Mouse (Mus musculus) liver, embryonic 14.5 days (tissue): ENCODE data around the gene 2210011C24Rik. TPM values are rescaled to one million over a fixed set of nuclear protein-coding genes. Genes with fewer than 3 reads are reported as not detected.
A peak's percentile ranks its signal among the peaks of the same experiment; 100 is the strongest.

Experiments
- ATAC-seq: fragments of 200-750 bp; cut with Nextera tagmentation; 2 replicates; pipeline ENCODE4 v1.8.0; 2017; ENCODE audit warnings: moderate number of reproducible peaks, mild to moderate bottlenecking, moderate library complexity; ENCODE audit not compliant: insufficient read depth
- DNase-seq, 3 experiments: peaks; one replicate each; pipeline ENCODE4 v3.0.0-alpha.2; 2012 to 2013; ENCODE audit warnings: low read depth in 3 of 3, low spot score in 3 of 3
- H3K27ac ChIP-seq: fragments of 300-500 bp; sonication (generic); 2 replicates; pipeline ENCODE4 v1.5.1; 2014; ENCODE audit warnings: moderate library complexity, mild to moderate bottlenecking, control low read depth, inconsistent platforms
- H3K27me3 ChIP-seq: fragments of 300-500 bp; sonication (generic); 2 replicates; pipeline ENCODE4 v1.6.1; 2014; ENCODE audit warnings: mild to moderate bottlenecking, low read length, moderate library complexity; ENCODE audit not compliant: control insufficient read depth, insufficient read depth
- H3K36me3 ChIP-seq: fragments of 300-500 bp; sonication (generic); replicated peaks from 2 replicates; pipeline ENCODE4 v1.6.1; 2014; ENCODE audit warnings: low read depth; ENCODE audit not compliant: control insufficient read depth, insufficient read depth
- H3K4me1 ChIP-seq, 2 experiments: fragments of 200-500 bp in 1 of 2; fragments of 300-500 bp in 1 of 2; sonication (generic) in 1 of 2; replicated peaks; 2 replicates each; pipeline ENCODE4 v1.6.1; 2012 to 2014; ENCODE audit warnings: antibody characterized with exemption in 1 of 2, inconsistent platforms in 1 of 2, low read length in 1 of 2; ENCODE audit not compliant: control insufficient read depth in 2 of 2, insufficient read depth in 2 of 2
- H3K4me2 ChIP-seq: fragments of 300-500 bp; sonication (generic); 2 replicates; pipeline ENCODE4 v1.6.1; 2014; ENCODE audit warnings: low read depth, mild to moderate bottlenecking, control low read depth, moderate library complexity
- H3K4me3 ChIP-seq, 2 experiments: fragments of 200-500 bp in 1 of 2; fragments of 300-500 bp in 1 of 2; sonication (generic) in 1 of 2; 2 replicates each; pipeline ENCODE4 v1.5.1; 2012 to 2014; ENCODE audit warnings: low read depth in 2 of 2, low read length in 2 of 2, mild to moderate bottlenecking in 2 of 2, control low read depth in 1 of 2, inconsistent platforms in 1 of 2, moderate library complexity in 1 of 2; ENCODE audit not compliant: insufficient read depth in 1 of 2
- H3K9ac ChIP-seq: fragments of 300-500 bp; sonication (generic); replicated peaks from 2 replicates; pipeline ENCODE4 v1.6.1; 2014; ENCODE audit warnings: mild to moderate bottlenecking, control low read depth, moderate library complexity
- H3K9me3 ChIP-seq: fragments of 300-500 bp; sonication (generic); 2 replicates; pipeline ENCODE4 v1.6.1; 2016; ENCODE audit warnings: low read length, mixed read lengths; ENCODE audit not compliant: control insufficient read depth
- CTCF ChIP-seq: IDR thresholded peaks from 2 replicates; pipeline ENCODE4 v1.5.1; 2016; ENCODE audit warnings: antibody characterized with exemption, low read depth, control low read depth
- EP300 ChIP-seq: IDR thresholded peaks from 2 replicates; pipeline ENCODE4 v1.6.1; 2016; ENCODE audit warnings: antibody characterized with exemption, low read depth
- WGBS: fragments of 180-500 bp; shearing (Covaris S2); extraction: QIAGEN DNeasy Blood & Tissue Kit; methylation state at CpG from one replicate; pipeline ENCODE4 v1.1.7; 2014; ENCODE audit not compliant: insufficient replicate concordance; 5-methylcytosine and 5-hydroxymethylcytosine counted together
- polyA plus RNA-seq, 2 experiments: library from polyadenylated mRNA; depleted of rRNA in 1 of 2; stranded (reverse) in 1 of 2; unstranded in 1 of 2; fragments of >200 nt; fragmentation: Nextera tagmentation in 1 of 2; extraction: Ambion mirVana in 1 of 2; gene quantifications; 2 replicates each; pipeline versions ENCODE4 v1.2.1 to v1.2.3; 2012 to 2014

2210011C24Rik gene
- polyA plus RNA-seq, 2 experiments = not detected

DNA sequence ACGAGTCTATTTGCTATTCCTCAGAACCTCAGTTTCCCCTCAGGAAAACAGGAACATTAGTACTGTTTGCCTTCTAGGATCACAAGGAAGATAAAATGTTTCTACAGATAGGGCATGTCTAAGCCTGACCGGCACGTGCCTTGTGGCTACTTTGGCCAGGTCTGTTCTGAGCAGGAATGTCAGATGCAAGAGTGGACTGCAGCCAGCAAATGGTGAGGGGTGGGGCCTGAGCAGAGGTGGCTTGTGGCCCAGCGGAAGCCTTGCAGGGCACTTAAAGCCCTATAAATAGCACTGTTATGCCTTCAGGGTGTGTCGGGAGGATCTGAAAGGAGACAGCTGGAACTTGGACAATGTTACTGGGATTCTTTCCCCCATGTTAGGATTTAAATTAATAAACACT, 11.1 kb upstream of the 2210011C24Rik start:
- H3K36me3 ChIP-seq = no peaks in the 10 kb centered on the region
- H3K27ac ChIP-seq = no peak overlapping the region
- H3K4me2 ChIP-seq = no peak overlapping the region
- WGBS = 18% methylated on average over 5 of the region's 5 CpGs
- H3K4me3 ChIP-seq = no peak overlapping the region
- no peak for DNase-seq
- TF ChIP-seq EP300 (no peak), CTCF (no peak)
- no peak for ATAC-seq
- H3K4me1 ChIP-seq = peaks cover 0 to 2% of the 10 kb centered on the region in 2 experiments; a peak in 1 of 4 replicates
- peaks cover 49% of the 10 kb centered on the region for H3K27me3 ChIP-seq
- no peaks in the 10 kb centered on the region for H3K9me3 ChIP-seq
- H3K9ac ChIP-seq = no peak overlapping the region

DNA sequence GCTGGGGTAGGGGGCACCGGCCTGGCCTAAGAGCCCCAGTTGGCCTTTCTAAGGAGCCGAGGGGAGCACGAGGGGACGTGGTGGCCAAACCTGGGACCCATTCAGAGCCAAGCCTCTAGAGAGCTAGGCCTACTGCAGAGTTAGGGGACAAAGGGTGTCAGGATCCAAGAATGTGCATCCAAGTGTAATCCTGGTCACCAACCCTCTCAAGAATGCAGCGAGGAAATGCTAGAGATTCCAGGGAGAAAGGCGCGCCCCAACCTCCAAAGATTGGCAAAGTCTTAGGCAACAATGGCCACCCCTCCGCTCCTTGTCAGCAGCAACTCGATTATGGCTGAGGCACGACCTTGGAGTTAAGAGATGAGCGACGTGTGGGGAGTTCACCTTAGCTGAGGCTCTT, 9.6 kb upstream of the 2210011C24Rik start:
- Histone ChIP-seq H3K4me1 (peaks cover 0 to 2% of the 10 kb centered on the region in 2 experiments; a peak in 1 of 4 replicates), H3K36me3 (no peaks in the 10 kb centered on the region)

GRCm38 (mm10) chr8:84021096-84021495, 9.1 kb upstream of the 2210011C24Rik start, which contains the start of gene Palm3:
TSS of gene Palm3 (plus strand) at chr8:84021471.
- H3K4me1 ChIP-seq = peaks cover 0 to 2% of the 10 kb centered on the region in 2 experiments; a peak in 1 of 4 replicates
- no peaks in the 10 kb centered on the region for H3K36me3 ChIP-seq
- no peak within 1 kb of the TSS for H3K9ac ChIP-seq
- H3K27me3 ChIP-seq = peaks cover 32% of the 10 kb centered on the region
- 15% methylated on average over 18 of the region's 18 CpGs for WGBS
- DNase-seq = no peak
- no peak for ATAC-seq
- no peak within 1 kb of the TSS for H3K27ac ChIP-seq
- no peaks in the 10 kb centered on the region for H3K9me3 ChIP-seq
- TF ChIP-seq EP300 = no peak
- no peak for TF ChIP-seq CTCF
- H3K4me3 ChIP-seq = no peak within 1 kb of the TSS
- no peak within 1 kb of the TSS for H3K4me2 ChIP-seq

More for the DNA sequence above, 9.6 kb upstream of the 2210011C24Rik start:
- Histone ChIP-seq H3K4me3 (no peak overlapping the region), H3K4me2 (no peak overlapping the region), H3K27me3 (peaks cover 37% of the 10 kb centered on the region), H3K27ac (no peak overlapping the region), H3K9ac (no peak overlapping the region), H3K9me3 (no peaks in the 10 kb centered on the region)
- ATAC-seq (no peak), DNase-seq (no peak)
- 39% methylated on average over 12 of the region's 12 CpGs for WGBS
- no peak for TF ChIP-seq CTCF
- TF ChIP-seq EP300 = no peak

GRCm38 (mm10) chr8:84019738-84020137, 7.8 kb upstream of the 2210011C24Rik start:
- Histone ChIP-seq H3K4me2 (no peak overlapping the region), H3K4me1 (no peaks in the 10 kb centered on the region), H3K9ac (no peak overlapping the region), H3K27me3 (peaks cover 23% of the 10 kb centered on the region), H3K9me3 (no peaks in the 10 kb centered on the region; the same call in 1 of the 2 replicates), H3K27ac (no peak overlapping the region), H3K36me3 (no peaks in the 10 kb centered on the region), H3K4me3 (no peak overlapping the region)
- TF ChIP-seq EP300 (no peak), CTCF (no peak)
- DNase-seq = no peak
- 62% methylated on average over 9 of the region's 9 CpGs for WGBS
- no peak for ATAC-seq

DNA sequence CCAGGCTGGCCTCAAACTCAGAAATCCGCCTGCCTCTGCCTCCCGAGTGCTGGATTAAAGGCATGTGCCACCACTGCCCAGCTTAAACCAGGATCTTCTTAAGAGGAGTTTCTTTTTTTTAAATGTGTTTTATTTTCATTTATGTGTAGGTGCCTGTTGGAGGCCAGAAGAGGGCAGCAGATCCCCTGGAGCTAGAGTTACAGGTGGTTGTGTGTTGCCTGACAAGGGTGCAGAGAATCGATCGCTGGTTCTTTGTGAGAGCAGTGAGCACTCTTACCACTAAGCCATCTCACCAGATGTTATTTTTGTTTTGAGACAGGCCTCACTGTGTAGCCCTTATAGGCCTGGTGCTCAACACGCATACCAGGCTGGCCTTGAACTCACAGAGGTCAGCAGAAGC, 3.9 kb upstream of the 2210011C24Rik start:
- peak; percentile 27 for TF ChIP-seq CTCF
- no peak for TF ChIP-seq EP300
- Histone ChIP-seq H3K4me2 (no peak overlapping the region), H3K36me3 (no peaks in the 10 kb centered on the region), H3K9me3 (no peaks in the 10 kb centered on the region; the same call in 1 of the 2 replicates), H3K4me1 (no peaks in the 10 kb centered on the region), H3K4me3 (no peak overlapping the region), H3K27me3 (peaks cover 34% of the 10 kb centered on the region), H3K9ac (no peak overlapping the region), H3K27ac (no peak overlapping the region)
- ATAC-seq (no peak), DNase-seq (no peak)
- 77% methylated on average over 5 of the region's 5 CpGs for WGBS
